Mouse (Mus musculus) heart, adult 2 months (tissue): ENCODE results near the gene Rnf183. TPM values are rescaled to one million over a fixed set of nuclear protein-coding genes. Genes with fewer than 3 reads are reported as not detected.

Source experiments
- DNase-seq, 2 experiments: peaks; one replicate each; pipeline ENCODE4 v3.0.0; 2021
- H3K27ac ChIP-seq: fragments of 200-600 bp; 2 replicates; pipeline ENCODE4 v1.8.1; 2022
- H3K27me3 ChIP-seq: fragments of 200-500 bp; 2 replicates; pipeline ENCODE4 v1.6.1; 2012; ENCODE audit warnings: mild to moderate bottlenecking, low read length, inconsistent platforms, mixed read lengths; ENCODE audit not compliant: control insufficient read depth, insufficient read depth
- H3K36me3 ChIP-seq: fragments of 200-500 bp; 2 replicates; pipeline ENCODE4 v1.6.1; 2012; ENCODE audit warnings: low read length, inconsistent platforms; ENCODE audit not compliant: control insufficient read depth, insufficient read depth
- H3K4me1 ChIP-seq: fragments of 200-500 bp; 2 replicates; pipeline ENCODE4 v1.6.1; 2011; ENCODE audit warnings: low read length; ENCODE audit not compliant: control insufficient read depth, insufficient read depth
- H3K4me3 ChIP-seq: fragments of 200-600 bp; 2 replicates; pipeline ENCODE4 v1.8.1; 2022
- H3K79me2 ChIP-seq: fragments of 200-500 bp; replicated peaks from 2 replicates; pipeline ENCODE4 v1.6.1; 2012; ENCODE audit warnings: mild to moderate bottlenecking, inconsistent platforms, low read length, moderate library complexity, mixed read lengths; ENCODE audit not compliant: control insufficient read depth, insufficient read depth
- H3K9ac ChIP-seq: fragments of 200-500 bp; 2 replicates; pipeline ENCODE4 v1.6.1; 2012; ENCODE audit warnings: low read depth, mild to moderate bottlenecking, control low read depth, inconsistent platforms, low read length, mixed read lengths
- CTCF ChIP-seq: fragments of 200-600 bp; IDR thresholded peaks from 2 replicates; pipeline ENCODE4 v1.8.1; 2022; ENCODE audit warnings: antibody characterized with exemption, mild to moderate bottlenecking, moderate library complexity
- EP300 ChIP-seq: fragments of 200-500 bp; IDR thresholded peaks from 2 replicates; pipeline ENCODE4 v1.6.1; 2011; ENCODE audit warnings: low read depth, low read length, control low read depth; ENCODE audit not compliant: insufficient read depth
- POLR2A ChIP-seq: fragments of 200-500 bp; IDR thresholded peaks from 2 replicates; pipeline ENCODE4 v1.6.1; 2011; ENCODE audit warnings: mild to moderate bottlenecking, low read depth, low read length, control low read depth; ENCODE audit not compliant: insufficient read depth
- WGBS: fragments of 180-500 bp; shearing (Covaris S2); methylation state at CpG from one replicate; pipeline ENCODE4 v1.1.7; 2018; 5-methylcytosine and 5-hydroxymethylcytosine counted together
- intact Hi-C: fragments of 180-260 bp; cut with DNase I; formaldehyde crosslinking; loops from one replicate; pipeline ENCODE4 v1.15.1; 2025
- polyA plus RNA-seq: library from polyadenylated mRNA; depleted of rRNA; stranded (reverse); fragments of >200 nt; gene quantifications from 2 replicates; pipeline ENCODE4 v1.2.3, GENCODE M21; 2012
- total RNA-seq, 2 experiments: library from RNA; stranded (reverse); gene quantifications; 2 replicates each; pipeline ENCODE4 v1.2.3; 2021

The Rnf183 gene
- total and polyA plus RNA-seq, 3 experiments: not detected

- H3K79me2 ChIP-seq: no peaks in the 10 kb centered on the region
- peaks cover 4% of the 10 kb centered on the region for H3K36me3 ChIP-seq
- no peak overlapping the region for H3K9ac ChIP-seq
- no peaks in the 10 kb centered on the region for H3K27me3 ChIP-seq
- H3K4me3 ChIP-seq: no peak overlapping the region
- intact Hi-C loops: no loop called here
- peaks cover under 1% of the 10 kb centered on the region; the same call in 1 of the 2 replicates for H3K4me1 ChIP-seq
- 55% methylated on average over 17 of the region's 17 CpGs for WGBS
- DNase-seq: no peak
- H3K27ac ChIP-seq: no peak overlapping the region
- no peak for TF ChIP-seq EP300
- TF ChIP-seq CTCF: no peak
- no peak for TF ChIP-seq POLR2A
Measured at GRCm38 (mm10) chr4:62427978-62428758, 6.9 kb downstream of the Rnf183 start.

GRCm38 (mm10) chr4:62425891-62426290, 9.2 kb downstream of the Rnf183 start:
- H3K27ac ChIP-seq: no peak overlapping the region
- H3K4me3 ChIP-seq: no peak overlapping the region
- H3K27me3 ChIP-seq: no peaks in the 10 kb centered on the region
- no peak for DNase-seq
- H3K4me1 ChIP-seq: peaks cover 1% of the 10 kb centered on the region; the same call in 1 of the 2 replicates
- H3K79me2 ChIP-seq: no peaks in the 10 kb centered on the region
- H3K36me3 ChIP-seq: peaks cover 5% of the 10 kb centered on the region
- H3K9ac ChIP-seq: no peak overlapping the region
- no peak for TF ChIP-seq CTCF
- TF ChIP-seq POLR2A: no peak
- TF ChIP-seq EP300: no peak
- intact Hi-C loops: no loop called here
- 77% methylated on average over 4 of the region's 4 CpGs for WGBS

GRCm38 (mm10) chr4:62419091-62419490, 16.0 kb downstream of the Rnf183 start:
- H3K36me3 ChIP-seq: peaks cover 11% of the 10 kb centered on the region
- peaks cover 1% of the 10 kb centered on the region; the same call in 1 of the 2 replicates for H3K4me1 ChIP-seq
- H3K9ac ChIP-seq: no peak overlapping the region
- WGBS: 91% methylated on average over 6 of the region's 6 CpGs
- no peaks in the 10 kb centered on the region for H3K27me3 ChIP-seq
- H3K27ac ChIP-seq: no peak overlapping the region
- TF ChIP-seq EP300: no peak
- TF ChIP-seq POLR2A: no peak
- TF ChIP-seq CTCF: no peak
- H3K79me2 ChIP-seq: no peaks in the 10 kb centered on the region
- intact Hi-C loops: no loop called here
- no peak overlapping the region for H3K4me3 ChIP-seq
- DNase-seq: no peak

GRCm38 (mm10) chr4:62418448-62418847, 16.6 kb downstream of the Rnf183 start:
- Histone ChIP-seq H3K4me3 (no peak overlapping the region), H3K79me2 (no peaks in the 10 kb centered on the region), H3K4me1 (peaks cover 1% of the 10 kb centered on the region; the same call in 1 of the 2 replicates), H3K36me3 (peaks cover 10% of the 10 kb centered on the region), H3K27me3 (no peaks in the 10 kb centered on the region), H3K27ac (no peak overlapping the region), H3K9ac (no peak overlapping the region)
- TF ChIP-seq POLR2A (no peak), CTCF (no peak), EP300 (no peak)
- intact Hi-C loops: no loop called here
- WGBS: 91% methylated on average over 8 of the region's 8 CpGs
- DNase-seq: no peak

GRCm38 (mm10) chr4:62411606-62412005, 23.4 kb downstream of the Rnf183 start:
- H3K4me1 ChIP-seq: peaks cover 3% of the 10 kb centered on the region
- DNase-seq: no peak
- TF ChIP-seq CTCF: no peak
- no peak for TF ChIP-seq POLR2A
- TF ChIP-seq EP300: no peak
- intact Hi-C loops: no loop called here
- peaks cover 11% of the 10 kb centered on the region for H3K36me3 ChIP-seq
- no peaks in the 10 kb centered on the region for H3K27me3 ChIP-seq
- no peak overlapping the region for H3K4me3 ChIP-seq
- 86% methylated on average over 10 of the region's 10 CpGs for WGBS
- H3K27ac ChIP-seq: no peak overlapping the region
- H3K79me2 ChIP-seq: no peaks in the 10 kb centered on the region
- H3K9ac ChIP-seq: no peak overlapping the region

GRCm38 (mm10) chr4:62410325-62410724, 24.7 kb downstream of the Rnf183 start:
- peaks cover 3% of the 10 kb centered on the region for H3K4me1 ChIP-seq
- H3K4me3 ChIP-seq: no peak overlapping the region
- 82% methylated on average over 2 of the region's 2 CpGs for WGBS
- no peak for DNase-seq
- H3K9ac ChIP-seq: no peak overlapping the region
- intact Hi-C loops: no loop called here
- peaks cover 11% of the 10 kb centered on the region for H3K36me3 ChIP-seq
- no peak for TF ChIP-seq CTCF
- TF ChIP-seq POLR2A: no peak
- TF ChIP-seq EP300: no peak
- no peaks in the 10 kb centered on the region for H3K27me3 ChIP-seq
- no peak overlapping the region for H3K27ac ChIP-seq
- H3K79me2 ChIP-seq: peaks cover 3% of the 10 kb centered on the region
